Mouse (Mus musculus) CH12.LX (cell line): Measurements from ENCODE around the gene Ubxn10. TPM values are rescaled to one million over a fixed set of nuclear protein-coding genes. Genes with fewer than 3 reads are reported as not detected.

Source experiments
- DNase-seq: peaks from one replicate; pipeline ENCODE4 v3.0.0-alpha.2; 2013; ENCODE audit errors: extremely low read depth
- H3K27ac ChIP-seq: 2 replicates; pipeline ENCODE4 v1.5.1; 2012; ENCODE audit warnings: low read depth, mild to moderate bottlenecking, control low read depth, moderate library complexity; ENCODE audit not compliant: insufficient read depth
- H3K27me3 ChIP-seq: replicated peaks from 2 replicates; pipeline ENCODE3; 2012; ENCODE audit warnings: inconsistent platforms
- H3K36me3 ChIP-seq, 2 experiments: replicated peaks in 1 of 2; 2 replicates each; pipeline versions ENCODE3 to v1.6.1; 2012; ENCODE audit warnings: inconsistent platforms in 1 of 2, low read length in 1 of 2, mild to moderate bottlenecking in 1 of 2, mixed read lengths in 1 of 2, moderate library complexity in 1 of 2; ENCODE audit not compliant: control insufficient read depth in 1 of 2, insufficient read depth in 1 of 2
- H3K4me1 ChIP-seq, 2 experiments: 2 replicates each; pipeline ENCODE4 v1.6.1; 2012; ENCODE audit warnings: inconsistent platforms in 1 of 2, moderate library complexity in 1 of 2; ENCODE audit not compliant: insufficient read depth in 2 of 2, control insufficient read depth in 1 of 2
- H3K4me2 ChIP-seq: 2 replicates; pipeline ENCODE4 v1.6.1; 2012; ENCODE audit warnings: low read depth, mild to moderate bottlenecking, control low read depth; ENCODE audit not compliant: poor library complexity, insufficient read depth, severe bottlenecking
- H3K4me3 ChIP-seq, 3 experiments: fragments of 150-350 bp in 1 of 3; sonication (generic) in 1 of 3; replicated peaks in 1 of 3; 2 replicates each; pipeline versions ENCODE3 to v1.5.1; 2011 to 2012; ENCODE audit warnings: low read depth in 2 of 3, low read length in 2 of 3, mild to moderate bottlenecking in 2 of 3, moderate library complexity in 2 of 3, control low read depth in 1 of 3, improper control_type of control experiment in 1 of 3, inconsistent platforms in 1 of 3, mixed read lengths in 1 of 3; ENCODE audit not compliant: poor library complexity in 1 of 3
- H3K79me2 ChIP-seq: replicated peaks from 2 replicates; pipeline ENCODE4 v1.6.1; 2012; ENCODE audit warnings: mild to moderate bottlenecking, moderate library complexity; ENCODE audit not compliant: control insufficient read depth, poor library complexity, insufficient read depth, severe bottlenecking; ENCODE audit errors: extremely low read depth
- H3K9ac ChIP-seq: 2 replicates; pipeline ENCODE4 v1.6.1; 2012; ENCODE audit warnings: low read depth, mild to moderate bottlenecking, control low read depth, moderate library complexity; ENCODE audit not compliant: insufficient read depth
- H3K9me3 ChIP-seq: replicated peaks from 2 replicates; pipeline ENCODE3; 2012; ENCODE audit warnings: low read length, inconsistent platforms, mixed read lengths
- CHD1 ChIP-seq: IDR thresholded peaks from 2 replicates; pipeline ENCODE4 v1.6.1; 2012; ENCODE audit warnings: low read depth, low read length, improper control_type of control experiment, inconsistent platforms
- CHD2 ChIP-seq: IDR thresholded peaks from 2 replicates; pipeline ENCODE4 v1.6.1; 2011; ENCODE audit warnings: low read length, improper control_type of control experiment
- CTCF ChIP-seq, 2 experiments: IDR thresholded peaks in 1 of 2; conservative IDR thresholded peaks in 1 of 2; 2 replicates each; pipeline ENCODE4 v1.5.1; 2011 to 2012; ENCODE audit warnings: low read depth in 2 of 2, low read length in 2 of 2, improper control_type of control experiment in 1 of 2, inconsistent platforms in 1 of 2, mild to moderate bottlenecking in 1 of 2, moderate library complexity in 1 of 2
- EP300 ChIP-seq: IDR thresholded peaks from 2 replicates; pipeline ENCODE4 v1.6.1; 2011; ENCODE audit warnings: low read length, improper control_type of control experiment
- ETS1 ChIP-seq: conservative IDR thresholded peaks from 2 replicates; pipeline ENCODE4 v1.6.1; 2012; ENCODE audit warnings: low read depth, mild to moderate bottlenecking, inconsistent platforms, low read length, improper control_type of control experiment, moderate library complexity
- GABPA ChIP-seq: IDR thresholded peaks from 2 replicates; pipeline ENCODE4 v1.6.1; 2012; ENCODE audit warnings: low read depth, low read length, improper control_type of control experiment, inconsistent platforms; ENCODE audit not compliant: insufficient replicate concordance
- IRF4 ChIP-seq: IDR thresholded peaks from 2 replicates; pipeline ENCODE4 v1.6.1; 2014; ENCODE audit warnings: low read depth, mild to moderate bottlenecking, inconsistent platforms, low read length, improper control_type of control experiment
- JUN ChIP-seq: IDR thresholded peaks from 2 replicates; pipeline ENCODE4 v1.6.1; 2011; ENCODE audit warnings: low read depth, mild to moderate bottlenecking, low read length, improper control_type of control experiment, moderate library complexity; ENCODE audit not compliant: insufficient read depth
- JUND ChIP-seq: conservative IDR thresholded peaks from 2 replicates; pipeline ENCODE4 v1.6.1; 2011; ENCODE audit warnings: low read depth, low read length, improper control_type of control experiment
- KAT2A ChIP-seq: IDR thresholded peaks from 2 replicates; pipeline ENCODE4 v1.6.1; 2012; ENCODE audit warnings: low read length, improper control_type of control experiment, inconsistent platforms; ENCODE audit not compliant: insufficient replicate concordance
- MXI1 ChIP-seq: IDR thresholded peaks from 2 replicates; pipeline ENCODE4 v1.6.1; 2011; ENCODE audit warnings: mild to moderate bottlenecking, low read depth, low read length, improper control_type of control experiment
- MYC ChIP-seq: IDR thresholded peaks from 2 replicates; pipeline ENCODE4 v1.6.1; 2011; ENCODE audit warnings: low read depth, mild to moderate bottlenecking, improper control_type of control experiment, low read length
- POLR2A ChIP-seq: IDR thresholded peaks from 2 replicates; pipeline ENCODE4 v1.6.1; 2011; ENCODE audit warnings: low read depth, mild to moderate bottlenecking, improper control_type of control experiment, low read length
- POLR2AphosphoS2 ChIP-seq: IDR thresholded peaks from 2 replicates; pipeline ENCODE4 v1.6.1; 2011; ENCODE audit warnings: low read depth, low read length, improper control_type of control experiment
- RCOR1 ChIP-seq: conservative IDR thresholded peaks from 2 replicates; pipeline ENCODE4 v1.6.1; 2012; ENCODE audit warnings: low read depth, mild to moderate bottlenecking, inconsistent platforms, low read length, improper control_type of control experiment
- SIN3A ChIP-seq: IDR thresholded peaks from 2 replicates; pipeline ENCODE4 v1.6.1; 2012; ENCODE audit warnings: low read length, improper control_type of control experiment, inconsistent platforms
- SMC3 ChIP-seq: IDR thresholded peaks from 2 replicates; pipeline ENCODE4 v1.6.1; 2011; ENCODE audit warnings: low read depth, low read length, improper control_type of control experiment
- TBP ChIP-seq: conservative IDR thresholded peaks from 2 replicates; pipeline ENCODE4 v1.6.1; 2011; ENCODE audit warnings: low read depth, low read length, improper control_type of control experiment
- UBTF ChIP-seq: IDR thresholded peaks from 2 replicates; pipeline ENCODE4 v1.6.1; 2012; ENCODE audit warnings: low read depth, mild to moderate bottlenecking, inconsistent platforms, low read length, improper control_type of control experiment, moderate library complexity
- ZMIZ1 ChIP-seq: IDR thresholded peaks from 2 replicates; pipeline ENCODE4 v1.6.1; 2012; ENCODE audit warnings: low read depth, mild to moderate bottlenecking, inconsistent platforms, low read length, improper control_type of control experiment
- ZNF384 ChIP-seq: IDR thresholded peaks from 2 replicates; pipeline ENCODE4 v1.6.1; 2012; ENCODE audit warnings: low read depth, low read length, improper control_type of control experiment, inconsistent platforms
- dilution Hi-C: fragments of 300-500 bp; cut with MboI; formaldehyde crosslinking; loops from 2 replicates; pipeline ENCODE4 v1.14.3; 2020; ENCODE audit warnings: low sequenced_read_pairs; ENCODE audit not compliant: extremely low pct_unique_long_range_greater_than_20kb, extremely low pct_ligation_motif_present
- in situ Hi-C: fragments of 300-500 bp; cut with MboI; formaldehyde crosslinking; loops from 3 replicates; pipeline ENCODE4 v1.14.3; 2019; ENCODE audit warnings: low sequenced_read_pairs, low pct_ligation_motif_present, low pct_unique_long_range_greater_than_20kb, mixed read lengths
- polyA plus RNA-seq: library from polyadenylated mRNA; unstranded; fragments of >175 nt; gene quantifications from 2 replicates; pipeline ENCODE4 v1.2.1, GENCODE M21; 2012; ENCODE audit warnings: low read depth; ENCODE audit not compliant: insufficient read length
- total RNA-seq, 2 experiments: library from RNA; depleted of rRNA; stranded (reverse); fragments of 300-350 nt in 1 of 2; fragments of >200 nt in 1 of 2; gene quantifications; 2 replicates each; pipeline ENCODE4 v1.2.3; 2012 to 2014

The Ubxn10 gene
- total and polyA plus RNA-seq, 3 experiments, result not detected

GRCm38 (mm10) chr4:138680124-138680523 is 56.8 kb downstream of the Ubxn10 start:
- Histone ChIP-seq H3K9me3 (peaks cover 5% of the 10 kb centered on the region), H3K27me3 (peaks cover 65% of the 10 kb centered on the region), H3K36me3 (no peaks in the 10 kb centered on the region), H3K79me2 (no peaks in the 10 kb centered on the region)
- no peak for DNase-seq
- no peak for TF ChIP-seq ETS1
- no peak for TF ChIP-seq JUND
- TF ChIP-seq, all 38 proteins: peak for 0
- dilution Hi-C loops (no loop called here), in situ Hi-C loops (no loop called here)
- Histone ChIP-seq H3K4me3 (no peak overlapping the region), H3K27ac (no peak overlapping the region), H3K4me2 (no peak overlapping the region), H3K4me1 (peaks cover 0 to 10% of the 10 kb centered on the region in 2 experiments; a peak in 2 of 4 replicates), H3K9ac (no peak overlapping the region)

GRCm38 (mm10) chr4:138677579-138677978 is 59.4 kb downstream of the Ubxn10 start:
- no peak for DNase-seq
- Histone ChIP-seq H3K27me3 (peaks cover 79% of the 10 kb centered on the region), H3K36me3 (no peaks in the 10 kb centered on the region), H3K4me3 (no peak overlapping the region), H3K9ac (no peak overlapping the region), H3K4me2 (no peak overlapping the region), H3K4me1 (peaks cover 0 to 2% of the 10 kb centered on the region in 2 experiments; a peak in 2 of 4 replicates), H3K27ac (no peak overlapping the region), H3K9me3 (peaks cover 5% of the 10 kb centered on the region), H3K79me2 (no peaks in the 10 kb centered on the region)
- in situ Hi-C loops (no loop called here), dilution Hi-C loops (no loop called here)
- no peak for TF ChIP-seq SMC3

GRCm38 (mm10) chr4:138676480-138676879 is 60.5 kb downstream of the Ubxn10 start:
- Histone ChIP-seq H3K27ac (no peak overlapping the region), H3K9me3 (no peaks in the 10 kb centered on the region), H3K4me3 (no peak overlapping the region), H3K27me3 (peaks cover 86% of the 10 kb centered on the region), H3K4me2 (no peak overlapping the region), H3K79me2 (no peaks in the 10 kb centered on the region), H3K4me1 (no peaks in the 10 kb centered on the region), H3K9ac (no peak overlapping the region), H3K36me3 (no peaks in the 10 kb centered on the region)
- dilution Hi-C loops, result no loop called here
- peak; percentile 3 for DNase-seq
- TF ChIP-seq EP300 (no peak), IRF4 (no peak), CHD2 (no peak), UBTF (no peak), ZMIZ1 (no peak), ETS1 (no peak), POLR2AphosphoS2 (no peak), ZNF384 (no peak), MXI1 (no peak), KAT2A (no peak), RCOR1 (no peak), TBP (no peak), SIN3A (no peak), MYC (no peak), POLR2A (no peak), SMC3 (no peak), GABPA (no peak), JUN (no peak), CTCF (conservative IDR thresholded peaks at IDR 0.05 in 1 of 2, IDR thresholded peaks at IDR 0.05 in 1 of 2; ENCODE audit: low read depth in 2 of 2, low read length in 2 of 2) (no peak), CHD1 (no peak)
- in situ Hi-C loops, result no loop called here
